Comparison of ENCODE assay signal across 8 mouse cellular contexts in the genomic region with DNA sequence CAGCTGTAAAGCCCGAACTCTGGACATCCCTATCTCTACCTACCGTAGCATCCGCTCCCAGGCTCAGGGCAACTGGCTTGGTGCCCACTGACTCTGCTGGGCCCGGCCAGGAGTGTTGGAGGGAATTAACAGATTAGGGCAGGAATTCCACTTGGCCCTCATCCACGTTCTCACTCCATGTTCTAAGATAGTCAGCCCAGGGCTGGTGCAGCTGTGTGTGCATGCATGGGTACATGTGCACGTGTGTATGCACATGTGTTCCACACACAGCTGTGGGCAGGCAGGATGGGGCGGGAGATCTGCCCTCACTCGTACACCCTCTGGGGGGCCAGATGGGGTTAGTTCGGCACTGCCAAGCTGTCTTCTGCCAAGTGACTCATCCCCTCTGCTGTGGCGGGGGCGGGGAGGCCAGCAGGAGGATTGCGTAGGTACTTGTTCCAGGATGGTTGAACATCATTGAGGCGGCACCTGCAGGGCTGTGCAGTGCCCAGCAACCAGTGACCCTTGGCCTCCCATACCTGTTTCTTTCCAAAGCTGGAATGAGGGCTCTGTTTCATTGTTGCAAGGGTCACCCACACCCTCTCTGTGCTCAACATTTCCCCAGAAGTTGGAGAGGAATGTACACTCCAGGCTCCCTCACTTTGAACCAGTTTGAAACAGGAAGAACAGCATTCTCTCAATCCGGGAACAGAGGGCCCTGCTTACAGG. TPM values are rescaled to one million over a fixed set of nuclear protein-coding genes. Genes with fewer than 3 reads are reported as not detected.
DNase-seq lines count a peak whose midpoint lies in the region; ATAC-seq and TF ChIP-seq lines count a peak whose summit lies in the region.

No protein-coding gene starts in this region.

- ATAC-seq in stomach, embryonic 16.5 days (ENCODE audit: insufficient read depth, low FRiP score) = peak; percentile 20; the same call in 1 of the 2 replicates

- TF ChIP-seq POLR2A in MEL (IDR thresholded peaks at IDR 0.05; ENCODE audit: control insufficient read depth in 1 of 2, insufficient read depth in 1 of 2, low read depth in 1 of 2, low read length in 2 of 2, poor library complexity in 1 of 2) = no peak

- no peaks in the 10 kb centered on the region for H3K36me3 ChIP-seq in MEL (ENCODE audit: control insufficient read depth in 1 of 2, insufficient read depth in 2 of 2, low read length in 2 of 2)
- H3K36me3 ChIP-seq in stomach, embryonic 16.5 days (ENCODE audit: control insufficient read depth, insufficient read depth, low read length) = no peaks in the 10 kb centered on the region

- H3K4me2 ChIP-seq in stomach, embryonic 16.5 days (ENCODE audit: low read depth, low read length) = no peak overlapping the region

- H3K9me3 ChIP-seq in MEL (replicated peaks; ENCODE audit: insufficient read depth, low read length) = no peaks in the 10 kb centered on the region
- no peaks in the 10 kb centered on the region for H3K9me3 ChIP-seq in stomach, embryonic 16.5 days (replicated peaks; ENCODE audit: control insufficient read depth, low read length)

- WGBS in stomach, embryonic 16.5 days = 56% methylated on average over 14 of the region's 14 CpGs

- TF ChIP-seq CTCF in MEL (IDR thresholded peaks at IDR 0.05 in 2 of 3, conservative IDR thresholded peaks at IDR 0.05 in 1 of 3; ENCODE audit: control insufficient read depth in 1 of 3, insufficient read depth in 1 of 3, low read depth in 2 of 3, low read length in 3 of 3, poor library complexity in 1 of 3, severe bottlenecking in 1 of 3) = no peak

- DNase-seq in 3T3-L1 (ENCODE audit: low read depth, low spot score) = peak; percentile 90
- DNase-seq in MEL (ENCODE audit: low read depth, low spot score) = peak; percentile 12
- DNase-seq in cerebellum, postnatal 36 days = peak; percentile 59 to 63
- peak; percentile 60 to 76 for DNase-seq in heart, postnatal 14 days
- DNase-seq in left cerebral cortex, postnatal 14 days (ENCODE audit: low spot score in 2 of 2) = peak; percentile 15 to 34
- no peak for DNase-seq in thymus, postnatal 0 days (ENCODE audit: low spot score)
- no peak for DNase-seq in thymus, postnatal 36 days

- H3K9ac ChIP-seq in MEL (ENCODE audit: control insufficient read depth, low read depth, low read length, poor library complexity, severe bottlenecking) = no peak overlapping the region
- peak overlapping the region; percentile 28; the same call in 1 of the 2 replicates for H3K9ac ChIP-seq in stomach, embryonic 16.5 days (ENCODE audit: low read length)

- intact Hi-C loops in heart, postnatal 14 days (cut with DNase I) = no loop called here
- intact Hi-C loops in left cerebral cortex, postnatal 14 days (cut with DNase I) = no loop called here

- no peaks in the 10 kb centered on the region for H3K79me2 ChIP-seq in MEL (ENCODE audit: control insufficient read depth, insufficient read depth, low read length, poor library complexity)

- no peak for TF ChIP-seq EP300 in MEL (IDR thresholded peaks at IDR 0.05; ENCODE audit: low read depth in 1 of 2, low read length in 2 of 2)

- no peak overlapping the region for H3K27ac ChIP-seq in MEL (ENCODE audit: control insufficient read depth, low read depth, low read length)
- peak overlapping the region; percentile 96 for H3K27ac ChIP-seq in stomach, embryonic 16.5 days (ENCODE audit: low read length)

- TF ChIP-seq RAD21 in MEL (IDR thresholded peaks at IDR 0.05; ENCODE audit: low read depth, low read length) = no peak

- no peak overlapping the region for H3K4me3 ChIP-seq in MEL (ENCODE audit: control insufficient read depth in 1 of 2, insufficient read depth in 1 of 2, low read depth in 2 of 2, low read length in 2 of 2)
- H3K4me3 ChIP-seq in stomach, embryonic 16.5 days (replicated peaks; ENCODE audit: low read length) = no peak overlapping the region

- no peaks in the 10 kb centered on the region for H3K4me1 ChIP-seq in MEL (ENCODE audit: control insufficient read depth in 1 of 2, insufficient read depth in 2 of 2, low read length in 2 of 2)
- peaks cover 40% of the 10 kb centered on the region; the same call in 1 of the 2 replicates for H3K4me1 ChIP-seq in stomach, embryonic 16.5 days (ENCODE audit: control insufficient read depth, insufficient read depth, low read length)

- peaks cover 0 to 2% of the 10 kb centered on the region in 2 experiments; a peak in 2 of 4 replicates for H3K27me3 ChIP-seq in MEL (ENCODE audit: control insufficient read depth in 1 of 2, insufficient read depth in 2 of 2, low read length in 2 of 2)
- peaks cover 29% of the 10 kb centered on the region for H3K27me3 ChIP-seq in stomach, embryonic 16.5 days (ENCODE audit: control insufficient read depth, insufficient read depth, low read length)

TF ChIP-seq in MEL, 35 proteins besides CTCF, POLR2A, EP300 and RAD21:
- no peak for TF ChIP-seq USF2 (IDR thresholded peaks at IDR 0.05; ENCODE audit: borderline replicate concordance in 1 of 2, insufficient read depth in 1 of 2, low read depth in 1 of 2, low read length in 2 of 2)
- no peak for TF ChIP-seq MEF2A (IDR thresholded peaks at IDR 0.05; ENCODE audit: extremely low read depth, insufficient replicate concordance, low read depth, low read length, poor library complexity, severe bottlenecking)

RNA-seq across cellular contexts. Expression of gene Ppl, which starts 2.6 kb away (rescaled TPM):
- total RNA-seq in MEL (2012; rRNA removed) = not detected in 2 replicates
- polyA plus RNA-seq in MEL (2012; ENCODE audit: insufficient read depth in 1 of 2, insufficient read length in 2 of 2, low read depth in 1 of 2, low replicate concordance in 2 of 2, missing spikeins in 1 of 2) = under 1 TPM in 1 of 2 experiments, not detected in 1; 0.01 TPM
- 1 to 10 TPM; 3.3 to 3.9 TPM for total RNA-seq in heart, postnatal 14 days (2021)
- total RNA-seq in left cerebral cortex, postnatal 14 days (2021) = under 1 TPM; 0.04 to 0.53 TPM
- polyA plus RNA-seq in stomach, embryonic 16.5 days (2015; fragmentation: Nextera tagmentation; extraction: Ambion mirVana) = 62.8 and 101 TPM in 2 replicates
- polyA plus RNA-seq in thymus, postnatal 0 days (2015; fragmentation: Nextera tagmentation; extraction: Ambion mirVana) = 0.49 and 1.0 TPM in 2 replicates

RNA-seq across cellular contexts. Expression of gene Sec14l5, which starts 12.1 kb away (rescaled TPM):
- not detected in 2 replicates for total RNA-seq in MEL (2012; rRNA removed)
- polyA plus RNA-seq in MEL (2012; ENCODE audit: insufficient read depth in 1 of 2, insufficient read length in 2 of 2, low read depth in 1 of 2, low replicate concordance in 2 of 2, missing spikeins in 1 of 2) = under 1 TPM in 1 of 2 experiments, not detected in 1; 0.03 TPM
- under 1 TPM; 0.36 to 0.41 TPM for total RNA-seq in heart, postnatal 14 days (2021)
- 1 to 10 TPM; 1.2 to 1.5 TPM for total RNA-seq in left cerebral cortex, postnatal 14 days (2021)
- polyA plus RNA-seq in stomach, embryonic 16.5 days (2015; fragmentation: Nextera tagmentation; extraction: Ambion mirVana) = 0.09 and 0.27 TPM in 2 replicates
- 0.41 and 0.42 TPM in 2 replicates for polyA plus RNA-seq in thymus, postnatal 0 days (2015; fragmentation: Nextera tagmentation; extraction: Ambion mirVana)

Comparison
In these comparisons a context has a peak if more than half of its experiments do, and no peak if none do; other contexts are left out.
1. DNase-seq: peak in 3T3-L1 (single experiment), MEL (single experiment), cerebellum, postnatal 36 days (2 of 2), heart, postnatal 14 days (2 of 2) and left cerebral cortex, postnatal 14 days (2 of 2); none in thymus, postnatal 0 days (single experiment) and thymus, postnatal 36 days (0 of 2).